Mouse (Mus musculus) frontal cortex, adult (tissue): ENCODE measurements around the gene Phf21b.
"Not testable (repeated sequence)": the region's sequence is repeated elsewhere in the genome, so short reads cannot be mapped to it uniquely, and the experiment has no call there.

Source experiments
- ATAC-seq: cut with Nextera tagmentation; 2 replicates; pipeline ENCODE4 v1.9.2; 2017; ENCODE audit warnings: mild to moderate bottlenecking, moderate library complexity, mixed read lengths; ENCODE audit not compliant: low TSS enrichment

The Phf21b gene

GRCm38 (mm10) chr15:84856006-84856995 lies at the start of gene Phf21b:
Phf21b (minus strand) TSS chr15:84856049.
- peak; percentile 67 for ATAC-seq

GRCm38 (mm10) chr15:84903843-84904385 lies 48.1 kb upstream of the Phf21b start:
- no peak for ATAC-seq

GRCm38 (mm10) chr15:84898077-84898476 lies 42.2 kb upstream of the Phf21b start:
- ATAC-seq, result no peak

- no peak for ATAC-seq
Measured at GRCm38 (mm10) chr15:84896664-84897063, 40.8 kb upstream of the Phf21b start.

GRCm38 (mm10) chr15:84896216-84896615 lies 40.4 kb upstream of the Phf21b start:
- ATAC-seq, result not testable (repeated sequence)

GRCm38 (mm10) chr15:84891658-84892057 lies 35.8 kb upstream of the Phf21b start:
- peak; percentile 82 for ATAC-seq

GRCm38 (mm10) chr15:84891246-84891645 lies 35.4 kb upstream of the Phf21b start:
- ATAC-seq, result no peak

GRCm38 (mm10) chr15:84888066-84888465 lies 32.2 kb upstream of the Phf21b start:
- ATAC-seq, result no peak

- ATAC-seq, result peak; percentile 75
Measured at GRCm38 (mm10) chr15:84877029-84877815, 21.4 kb upstream of the Phf21b start.

GRCm38 (mm10) chr15:84873867-84874266 lies 18.0 kb upstream of the Phf21b start:
- ATAC-seq, result peak; percentile 79

- ATAC-seq, result peak; percentile 62; the same call in 1 of the 2 replicates
Measured at GRCm38 (mm10) chr15:84873079-84873478, 17.2 kb upstream of the Phf21b start.

- ATAC-seq, result no peak
Measured at GRCm38 (mm10) chr15:84871802-84872201, 16.0 kb upstream of the Phf21b start.

- ATAC-seq, result no peak
Measured at GRCm38 (mm10) chr15:84861911-84862310, 6.1 kb upstream of the Phf21b start.

- no peak for ATAC-seq
Measured at GRCm38 (mm10) chr15:84857623-84858022, 1.8 kb upstream of the Phf21b start.

- peak; percentile 17; the same call in 1 of the 2 replicates for ATAC-seq
Measured at GRCm38 (mm10) chr15:84854921-84855901, 638 bp downstream of the Phf21b start.

- no peak for ATAC-seq
Measured at GRCm38 (mm10) chr15:84854171-84854811, 1.6 kb downstream of the Phf21b start.

- peak; percentile 17; the same call in 1 of the 2 replicates for ATAC-seq
Measured at GRCm38 (mm10) chr15:84853261-84854137, 2.4 kb downstream of the Phf21b start.

GRCm38 (mm10) chr15:84852457-84853070 lies 3.3 kb downstream of the Phf21b start:
- ATAC-seq, result no peak

- no peak for ATAC-seq
Measured at GRCm38 (mm10) chr15:84850321-84850720, 5.5 kb downstream of the Phf21b start.
